Mouse (Mus musculus): ENCODE results near the gene Ahcyl2. TPM values are rescaled to one million over a fixed set of nuclear protein-coding genes. Genes with fewer than 3 reads are reported as not detected.

Gene Ahcyl2
- total RNA-seq, 2 experiments from 2014 or later, result 237 to 264 TPM

DNA sequence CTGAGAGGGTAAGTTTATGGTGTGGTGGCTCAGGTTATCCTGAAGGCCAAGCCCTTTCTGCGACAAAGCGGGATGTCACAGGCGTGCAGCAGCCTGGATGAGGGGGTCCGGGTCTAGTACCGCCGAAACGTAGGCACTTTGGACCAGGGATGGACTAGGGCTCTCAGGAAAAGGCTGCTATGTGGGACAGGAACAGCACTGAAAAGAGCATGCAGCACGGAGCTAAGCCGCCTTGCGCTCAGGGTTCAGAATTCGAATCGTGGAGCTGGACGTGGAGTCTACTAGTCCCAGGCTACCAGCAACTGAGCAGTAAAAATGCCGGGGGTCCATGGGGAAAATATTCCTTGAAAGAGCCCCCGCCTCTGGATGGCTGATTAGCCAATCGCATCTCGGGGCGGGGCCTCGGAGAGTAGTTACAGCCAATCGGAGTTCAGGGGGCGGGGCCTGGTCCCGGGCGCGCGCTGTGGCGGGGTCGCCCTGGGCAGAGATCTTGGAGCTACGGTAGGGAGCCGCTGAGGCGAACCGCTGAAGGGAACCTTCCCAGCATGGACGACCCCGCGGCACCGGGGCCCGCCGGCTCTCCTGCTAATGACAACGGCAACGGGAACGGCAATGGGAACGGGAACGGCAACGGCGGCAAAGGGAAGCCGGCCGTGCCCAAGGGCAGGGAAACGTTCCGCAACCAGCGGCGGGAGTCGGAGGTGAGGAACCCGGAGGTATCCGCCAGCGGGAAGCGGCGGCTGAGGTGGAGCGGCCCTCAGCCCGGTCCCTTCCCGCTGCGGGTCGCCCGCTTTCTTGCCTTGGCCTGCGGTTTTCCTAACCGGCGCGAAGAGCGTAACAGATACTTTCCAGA lies 148.9 kb downstream of the Ahcyl2 start, which contains the start of gene Strip2:
Strip2 (plus strand) TSS at position 483 of the 853 bp plus-strand sequence.
- TF ChIP-seq CTCF (conservative IDR thresholded peaks at IDR 0.05), result no peak
- peak; percentile 89 to 90 for DNase-seq (ENCODE audit: low spot score in 2 of 2)
- Histone ChIP-seq H3K27ac (peak within 1 kb of the TSS; percentile 28; the same call in 1 of the 2 replicates), H3K4me3 (peak within 1 kb of the TSS; percentile 75)

DNA sequence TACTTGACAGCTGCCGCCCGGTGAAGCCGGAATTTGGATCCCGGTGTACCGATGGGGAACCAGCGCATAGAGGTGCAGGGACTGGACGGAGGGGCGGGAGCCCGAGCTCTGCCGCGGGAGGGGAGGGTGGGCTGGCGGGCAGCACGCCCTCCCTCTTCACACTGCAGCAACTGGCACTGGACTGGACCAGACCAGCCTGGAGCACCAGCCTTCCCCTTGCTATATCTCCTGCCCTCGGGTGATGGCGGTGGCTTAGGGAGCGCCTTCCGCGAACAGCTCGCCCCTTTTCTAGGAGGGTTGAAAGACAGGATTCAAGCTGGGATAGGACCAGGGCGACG lies 149.5 kb downstream of the Ahcyl2 start:
- TF ChIP-seq CTCF (conservative IDR thresholded peaks at IDR 0.05), result no peak
- H3K27ac ChIP-seq, result peak overlapping the region; percentile 28; the same call in 1 of the 2 replicates
- DNase-seq (ENCODE audit: low spot score in 2 of 2), result peak in 1 of 2 experiments; percentile 14
- H3K4me3 ChIP-seq, result peak overlapping the region; percentile 75

DNA sequence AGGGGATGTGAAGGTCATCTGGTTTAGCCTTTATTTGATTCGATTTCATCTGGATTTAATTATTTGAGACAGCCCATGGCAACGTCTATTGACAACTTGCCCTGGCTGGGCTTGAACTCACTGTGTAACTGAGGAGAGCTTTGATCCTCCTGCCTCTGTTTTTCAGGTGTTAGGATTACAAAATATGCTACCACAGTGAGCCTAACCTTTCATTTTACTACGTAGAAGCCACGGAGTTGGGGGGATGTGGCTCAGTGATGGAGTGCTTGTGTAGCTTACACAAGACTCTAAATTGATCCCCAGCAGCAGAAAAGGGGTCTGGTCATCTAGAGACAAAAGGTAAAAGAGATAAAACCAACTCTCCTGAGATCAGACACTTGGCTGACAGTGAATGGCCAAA lies 150.1 kb downstream of the Ahcyl2 start:
- no peak for DNase-seq (ENCODE audit: low spot score in 2 of 2)
- Histone ChIP-seq H3K4me3 (peak overlapping the region; percentile 75), H3K27ac (no peak overlapping the region)
- TF ChIP-seq CTCF (conservative IDR thresholded peaks at IDR 0.05), result no peak

DNA sequence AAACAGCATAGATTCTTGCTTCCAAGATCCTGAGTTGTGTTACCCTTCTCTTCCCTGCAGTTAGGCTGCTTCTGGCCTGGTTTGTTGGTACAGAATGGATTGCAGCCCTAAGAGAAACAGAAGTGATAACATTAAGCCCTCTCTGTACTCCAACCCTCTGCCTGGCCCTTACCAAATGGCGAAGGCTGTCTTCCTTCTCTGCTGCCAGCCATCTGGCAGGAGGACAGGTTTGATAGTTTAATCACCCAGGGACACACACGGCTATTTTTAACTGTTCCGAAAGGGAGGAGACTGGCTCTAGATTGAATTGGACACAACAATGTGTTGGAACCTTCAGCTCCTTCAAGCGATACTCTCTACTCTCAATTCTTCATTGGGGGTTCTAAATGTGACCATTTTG lies 155.7 kb downstream of the Ahcyl2 start:
- no peak overlapping the region for H3K4me3 ChIP-seq
- no peak overlapping the region for H3K27ac ChIP-seq
- DNase-seq (ENCODE audit: low spot score in 2 of 2), result no peak
- TF ChIP-seq CTCF (conservative IDR thresholded peaks at IDR 0.05), result no peak

DNA sequence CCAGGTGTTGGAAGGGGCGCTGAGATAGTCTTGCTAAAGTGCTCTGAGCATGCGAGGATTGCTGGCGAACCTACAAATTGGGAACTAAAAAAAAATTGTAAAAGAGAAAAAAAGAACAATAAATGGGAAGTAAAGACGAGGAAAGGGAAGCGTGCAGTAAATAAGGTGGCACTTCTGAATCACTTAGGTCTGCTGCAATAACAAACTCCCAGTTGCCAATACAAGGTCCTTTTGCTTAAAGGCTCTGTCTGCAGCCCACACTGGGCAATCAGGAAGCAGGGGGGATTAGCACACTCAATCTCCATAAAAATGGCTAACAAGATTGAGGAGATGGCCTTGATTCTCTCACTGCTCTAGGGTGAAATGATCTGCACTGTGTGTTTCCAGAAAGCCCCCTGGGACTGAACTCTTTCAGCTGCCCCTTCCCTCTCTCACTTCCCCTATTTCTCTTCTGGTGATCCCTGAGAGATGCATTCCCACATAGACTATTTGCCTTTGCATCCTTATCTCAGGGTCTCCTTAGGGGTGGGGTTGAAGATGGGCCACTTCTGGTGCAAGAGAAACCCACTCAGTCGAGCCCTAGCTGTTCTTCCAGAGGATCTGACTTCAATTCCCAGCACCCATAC lies 157.9 kb downstream of the Ahcyl2 start:
- DNase-seq (ENCODE audit: low spot score in 2 of 2), result no peak
- no peak overlapping the region for H3K27ac ChIP-seq
- no peak for TF ChIP-seq CTCF (conservative IDR thresholded peaks at IDR 0.05)
- no peak overlapping the region for H3K4me3 ChIP-seq

DNA sequence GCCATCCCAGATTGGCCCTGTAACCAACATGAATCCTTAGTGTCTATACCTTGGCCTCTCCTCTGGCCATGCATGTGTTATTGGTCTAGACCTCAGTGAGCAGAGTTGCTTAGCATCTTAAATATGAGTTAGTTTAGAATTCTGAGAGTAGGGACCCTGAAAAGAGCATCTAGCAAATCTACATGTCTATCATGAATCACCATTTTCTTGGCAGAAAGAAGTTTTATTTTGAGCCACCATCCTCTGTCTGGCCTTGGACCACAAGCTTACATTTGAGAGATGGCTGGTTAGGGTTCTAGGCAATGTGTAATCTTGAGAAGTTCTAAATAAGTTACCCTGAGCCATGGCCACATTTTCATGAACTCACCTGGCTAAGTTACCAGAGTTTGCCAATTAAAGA lies 162.3 kb downstream of the Ahcyl2 start:
- no peak for DNase-seq (ENCODE audit: low spot score in 2 of 2)
- Histone ChIP-seq H3K27ac (no peak overlapping the region), H3K4me3 (no peak overlapping the region)
- no peak for TF ChIP-seq CTCF (conservative IDR thresholded peaks at IDR 0.05)

DNA sequence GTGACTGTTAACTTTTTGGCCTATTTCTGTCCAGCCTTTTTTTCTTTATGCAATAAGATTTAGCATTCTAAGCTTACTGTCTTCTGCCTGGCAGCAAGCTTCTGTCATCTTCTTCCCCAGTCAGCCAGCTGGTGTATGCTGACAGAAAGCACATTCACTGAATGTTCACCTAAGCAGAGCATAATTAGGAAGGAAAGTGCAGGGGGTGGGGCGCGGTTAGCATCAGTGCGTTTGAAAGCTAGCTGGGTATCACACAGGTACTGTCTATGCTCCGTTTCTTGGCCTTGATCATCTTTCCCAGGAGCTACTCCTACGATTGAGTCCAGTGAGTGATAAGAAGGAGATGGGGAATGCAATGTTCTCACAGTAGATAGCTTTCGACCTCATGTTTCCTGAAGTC lies 162.9 kb downstream of the Ahcyl2 start:
- H3K4me3 ChIP-seq, result no peak overlapping the region
- DNase-seq (ENCODE audit: low spot score in 2 of 2), result no peak
- no peak overlapping the region for H3K27ac ChIP-seq
- TF ChIP-seq CTCF (conservative IDR thresholded peaks at IDR 0.05), result no peak

DNA sequence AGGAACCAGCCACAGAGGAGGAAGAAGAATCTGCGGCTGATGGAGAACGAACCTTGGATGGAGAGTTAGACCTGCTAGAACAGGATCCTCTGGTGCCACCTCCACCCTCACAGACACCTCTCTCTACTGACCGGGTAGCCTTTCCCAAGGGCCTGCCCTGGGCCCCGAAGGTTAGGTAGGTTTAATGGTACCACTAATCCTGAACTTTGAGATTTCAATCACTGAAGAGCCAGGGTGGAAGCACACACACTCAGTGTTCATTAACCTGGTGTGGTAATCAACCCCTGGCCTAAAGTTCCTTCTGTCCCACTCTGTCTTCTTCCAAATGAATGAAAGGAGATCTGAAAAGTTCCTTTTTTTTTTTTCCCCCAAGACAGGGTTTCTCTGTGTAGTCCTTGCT lies 163.4 kb downstream of the Ahcyl2 start:
- DNase-seq (ENCODE audit: low spot score in 2 of 2), result no peak
- TF ChIP-seq CTCF (conservative IDR thresholded peaks at IDR 0.05), result no peak

DNA sequence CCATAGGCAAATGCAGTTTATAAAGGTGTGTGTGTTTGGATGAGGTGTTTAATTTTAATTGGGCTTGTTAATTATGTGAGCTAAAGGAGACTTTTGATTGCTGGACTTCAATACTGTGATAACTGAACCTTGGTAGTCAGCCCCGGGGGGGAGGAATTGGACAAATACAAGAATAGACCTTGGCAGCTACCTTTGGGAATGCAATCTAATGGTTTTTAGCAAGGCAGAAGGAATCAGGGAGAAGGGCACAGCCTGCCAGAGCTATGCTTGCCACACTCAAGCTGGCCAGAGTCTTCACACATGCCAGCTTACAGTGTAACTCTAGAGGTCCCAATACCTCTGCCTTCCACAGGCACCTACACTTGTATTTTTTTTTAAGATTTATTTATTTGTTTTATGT lies 167.9 kb downstream of the Ahcyl2 start:
- no peak for TF ChIP-seq CTCF (conservative IDR thresholded peaks at IDR 0.05)
- Histone ChIP-seq H3K4me3 (no peak overlapping the region), H3K27ac (no peak overlapping the region)
- no peak for DNase-seq (ENCODE audit: low spot score in 2 of 2)

More for the DNA sequence above, 163.4 kb downstream of the Ahcyl2 start:
- no peak overlapping the region for H3K27ac ChIP-seq
- no peak overlapping the region for H3K4me3 ChIP-seq

DNA sequence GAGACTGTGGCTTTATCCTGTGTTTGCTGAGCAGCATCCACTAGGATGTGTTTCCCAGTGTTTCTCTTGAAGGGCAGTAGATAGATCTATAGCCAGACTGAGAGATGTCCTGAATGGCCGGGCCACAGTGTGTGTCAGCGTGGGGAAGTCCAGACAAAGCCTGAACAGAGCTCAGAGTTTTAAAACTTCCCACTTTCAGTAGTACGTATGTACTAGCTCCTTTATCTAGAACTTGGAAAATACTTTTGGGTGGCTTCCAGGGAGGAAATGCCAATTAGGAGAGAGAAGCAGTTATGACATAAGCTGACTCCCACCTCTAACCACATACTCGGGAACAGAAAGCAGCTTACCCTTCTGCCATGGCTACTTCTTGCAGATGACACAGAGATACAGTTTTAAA lies 172.6 kb downstream of the Ahcyl2 start:
- Histone ChIP-seq H3K4me3 (no peak overlapping the region), H3K27ac (no peak overlapping the region)
- DNase-seq (ENCODE audit: low spot score in 2 of 2), result peak in 1 of 2 experiments; percentile 12
- no peak for TF ChIP-seq CTCF (conservative IDR thresholded peaks at IDR 0.05)

DNA sequence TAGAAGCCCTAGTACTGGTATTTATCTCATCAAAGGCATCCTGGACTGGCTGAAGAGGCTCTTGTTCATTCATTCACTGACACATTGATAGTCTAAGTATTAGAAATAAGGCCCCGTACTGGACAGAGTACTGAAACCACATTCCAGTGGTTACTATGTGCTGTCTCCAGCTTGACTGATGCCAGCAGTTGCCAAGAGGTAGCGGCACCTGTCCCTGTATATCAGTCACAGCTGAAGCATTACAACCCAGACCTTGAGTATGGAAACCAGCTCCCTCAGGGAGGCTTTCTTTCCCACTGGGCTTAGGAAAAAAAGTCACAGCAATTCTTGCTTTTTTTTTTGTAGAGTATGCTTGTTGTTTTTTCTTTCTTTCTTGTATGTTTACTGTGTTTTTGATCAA lies 173.2 kb downstream of the Ahcyl2 start:
- DNase-seq (ENCODE audit: low spot score in 2 of 2), result no peak
- no peak overlapping the region for H3K4me3 ChIP-seq
- H3K27ac ChIP-seq, result no peak overlapping the region
- TF ChIP-seq CTCF (conservative IDR thresholded peaks at IDR 0.05), result no peak

DNA sequence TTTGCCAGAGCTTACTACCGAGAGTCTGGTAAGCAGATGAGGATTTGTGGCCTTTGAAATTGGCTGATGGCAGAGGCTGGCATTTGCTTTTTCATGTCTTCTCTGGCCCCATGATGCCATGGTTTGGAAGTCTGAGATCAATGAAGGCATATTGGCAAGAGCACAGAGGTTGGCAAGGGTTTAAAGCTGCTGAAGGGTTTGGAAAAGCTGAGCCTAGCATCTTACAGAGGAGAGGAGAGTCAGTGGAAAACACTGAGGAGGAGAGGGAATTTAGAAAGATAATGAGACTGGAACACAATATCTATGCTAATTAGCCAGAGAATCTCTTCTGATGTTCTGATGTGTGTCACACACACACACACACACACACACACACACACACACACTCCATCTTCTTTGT lies 176.7 kb downstream of the Ahcyl2 start:
- TF ChIP-seq CTCF (conservative IDR thresholded peaks at IDR 0.05), result no peak
- Histone ChIP-seq H3K27ac (no peak overlapping the region), H3K4me3 (no peak overlapping the region)
- no peak for DNase-seq (ENCODE audit: low spot score in 2 of 2)

DNA sequence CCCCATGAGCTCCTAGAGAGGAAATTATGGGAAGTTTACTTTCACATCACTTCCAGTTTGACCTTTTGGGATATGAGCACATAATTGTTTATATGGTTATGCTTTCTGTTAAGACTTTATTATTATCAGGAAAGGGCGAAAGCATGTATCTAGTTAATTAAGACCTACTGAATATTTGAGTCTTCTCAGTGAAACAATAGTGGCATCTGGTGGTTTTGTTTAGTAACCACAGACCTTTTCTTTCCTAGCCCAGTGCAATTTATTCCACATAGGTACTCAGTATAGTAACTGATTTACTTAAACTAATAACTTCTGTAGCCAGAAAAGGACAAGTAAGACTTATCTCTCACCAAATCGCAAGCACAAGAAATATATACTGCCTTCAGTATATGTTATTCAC lies 178.8 kb downstream of the Ahcyl2 start:
- H3K4me3 ChIP-seq, result no peak overlapping the region
- peak; percentile 79 for TF ChIP-seq CTCF (conservative IDR thresholded peaks at IDR 0.05)
- H3K27ac ChIP-seq, result no peak overlapping the region
- no peak for DNase-seq (ENCODE audit: low spot score in 2 of 2)

DNA sequence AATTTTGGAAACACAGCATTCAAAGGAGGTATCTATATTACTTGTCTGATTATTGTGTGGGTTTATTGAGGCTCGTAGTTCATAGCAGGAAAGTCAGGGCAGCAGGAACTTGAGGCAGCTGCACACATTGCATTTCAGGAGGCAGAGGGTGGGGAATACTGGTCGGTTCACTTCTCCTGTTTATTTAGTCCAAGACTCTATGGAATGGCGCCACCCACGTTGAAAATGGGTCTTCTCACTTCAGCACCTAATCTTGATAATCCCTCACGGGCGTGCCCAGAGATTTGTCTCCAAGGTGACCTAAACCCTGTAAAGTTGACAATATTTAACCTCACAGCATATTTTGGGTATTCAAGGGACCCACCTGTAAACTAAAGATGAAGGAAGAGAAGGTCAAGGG lies 180.0 kb downstream of the Ahcyl2 start:
- DNase-seq (ENCODE audit: low spot score in 2 of 2), result no peak
- Histone ChIP-seq H3K4me3 (no peak overlapping the region), H3K27ac (no peak overlapping the region)
- TF ChIP-seq CTCF (conservative IDR thresholded peaks at IDR 0.05), result no peak
